Mouse (Mus musculus) kidney, postnatal 0 days (tissue): ENCODE measurements around the gene Etv4. TPM values are rescaled to one million over a fixed set of nuclear protein-coding genes. Genes with fewer than 3 reads are reported as not detected.

Experiments
- ATAC-seq: fragments of 200-750 bp; cut with Nextera tagmentation; replicated peaks from 2 replicates; pipeline ENCODE4 v1.8.0; 2017; ENCODE audit warnings: low read depth, moderate number of reproducible peaks, moderate TSS enrichment, moderate library complexity; ENCODE audit not compliant: low FRiP score
- DNase-seq: peaks from one replicate; pipeline ENCODE4 v3.0.0-alpha.2; 2016; ENCODE audit warnings: low spot score
- H3K27ac ChIP-seq: fragments of 300-500 bp; sonication (generic); 2 replicates; pipeline ENCODE4 v1.5.1; 2014; ENCODE audit warnings: mild to moderate bottlenecking
- H3K27me3 ChIP-seq: fragments of 300-500 bp; sonication (generic); 2 replicates; pipeline ENCODE4 v1.6.1; 2014; ENCODE audit warnings: low read length, mixed read lengths; ENCODE audit not compliant: insufficient read depth
- H3K36me3 ChIP-seq: fragments of 300-500 bp; sonication (generic); 2 replicates; pipeline ENCODE4 v1.6.1; 2014; ENCODE audit warnings: low read length, mixed read lengths; ENCODE audit not compliant: insufficient read depth
- H3K4me1 ChIP-seq: fragments of 300-500 bp; sonication (generic); replicated peaks from 2 replicates; pipeline ENCODE4 v1.6.1; 2014; ENCODE audit warnings: antibody characterized with exemption, low read length, mixed read lengths; ENCODE audit not compliant: insufficient read depth
- H3K4me2 ChIP-seq: fragments of 300-500 bp; sonication (generic); 2 replicates; pipeline ENCODE4 v1.6.1; 2014; ENCODE audit warnings: mild to moderate bottlenecking, low read length, moderate library complexity, mixed read lengths
- H3K4me3 ChIP-seq: fragments of 300-500 bp; sonication (generic); replicated peaks from 2 replicates; pipeline ENCODE4 v1.5.1; 2014; ENCODE audit warnings: low read depth, low read length
- H3K9ac ChIP-seq: fragments of 300-500 bp; sonication (generic); 2 replicates; pipeline ENCODE4 v1.6.1; 2014; ENCODE audit warnings: low read depth, low read length
- H3K9me3 ChIP-seq: fragments of 300-500 bp; sonication (generic); replicated peaks from 2 replicates; pipeline ENCODE4 v1.6.1; 2016; ENCODE audit warnings: low read length, inconsistent platforms, mixed read lengths
- CTCF ChIP-seq: IDR thresholded peaks from 2 replicates; pipeline ENCODE4 v1.5.1; 2016; ENCODE audit warnings: antibody characterized with exemption, low read depth, mild to moderate bottlenecking, moderate library complexity
- WGBS: fragments of 180-500 bp; shearing (Covaris S2); extraction: QIAGEN DNeasy Blood & Tissue Kit; methylation state at CpG from one replicate; pipeline ENCODE4 v1.1.7; 2014; 5-methylcytosine and 5-hydroxymethylcytosine counted together
- polyA plus RNA-seq: library from polyadenylated mRNA; unstranded; fragments of >200 nt; fragmentation: Nextera tagmentation; extraction: Ambion mirVana; gene quantifications from 2 replicates; pipeline ENCODE4 v1.2.1, GENCODE M21; 2015

Etv4 gene
- polyA plus RNA-seq, 1 experiment from 2014 or later = 42.6 TPM

- peaks cover 69% of the 10 kb centered on the region for H3K36me3 ChIP-seq
- 97% methylated on average over 8 of the region's 8 CpGs for WGBS
- H3K4me3 ChIP-seq = no peak overlapping the region
- H3K27ac ChIP-seq = no peak overlapping the region
- DNase-seq (no peak), ATAC-seq (no peak)
- H3K4me2 ChIP-seq = no peak overlapping the region
- no peak overlapping the region for H3K9ac ChIP-seq
- no peaks in the 10 kb centered on the region for H3K27me3 ChIP-seq
- TF ChIP-seq CTCF = no peak
- H3K9me3 ChIP-seq = no peaks in the 10 kb centered on the region
- H3K4me1 ChIP-seq = no peaks in the 10 kb centered on the region
Observed at GRCm38 (mm10) chr11:101756616-101757015, 28.6 kb downstream of the Etv4 start.

DNA sequence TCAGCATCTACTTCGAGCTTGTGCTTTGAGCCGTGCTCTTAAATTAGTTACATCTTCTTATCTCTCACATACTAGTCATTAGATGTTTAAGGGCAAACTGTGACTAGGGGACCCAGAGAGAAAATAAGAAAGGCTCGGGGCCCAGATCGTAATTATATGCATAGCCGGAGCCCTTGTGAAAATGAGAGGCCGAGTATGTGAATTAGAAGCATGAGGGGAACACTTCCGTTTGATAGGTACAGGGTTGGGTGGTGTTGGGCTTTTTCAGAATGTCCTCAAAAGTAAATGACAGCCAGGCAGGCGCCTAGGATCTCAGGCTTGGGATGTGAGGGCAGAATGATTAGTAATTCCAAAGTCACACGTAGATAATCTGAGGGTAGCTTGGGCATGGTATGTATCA is 51.6 kb downstream of the Etv4 start:
- Histone ChIP-seq H3K27ac (no peak overlapping the region), H3K36me3 (peaks cover 29% of the 10 kb centered on the region), H3K27me3 (no peaks in the 10 kb centered on the region), H3K4me2 (peak overlapping the region; percentile 88), H3K4me3 (peak overlapping the region; percentile 78), H3K9ac (peak overlapping the region; percentile 78), H3K4me1 (0 out of 2 replicates have a peak, but pooled peaks cover 5% of the 10 kb centered on the region), H3K9me3 (no peaks in the 10 kb centered on the region)
- DNase-seq = no peak
- TF ChIP-seq CTCF = no peak
- no peak for ATAC-seq
- WGBS = 31% methylated on average over 9 of the region's 9 CpGs

DNA sequence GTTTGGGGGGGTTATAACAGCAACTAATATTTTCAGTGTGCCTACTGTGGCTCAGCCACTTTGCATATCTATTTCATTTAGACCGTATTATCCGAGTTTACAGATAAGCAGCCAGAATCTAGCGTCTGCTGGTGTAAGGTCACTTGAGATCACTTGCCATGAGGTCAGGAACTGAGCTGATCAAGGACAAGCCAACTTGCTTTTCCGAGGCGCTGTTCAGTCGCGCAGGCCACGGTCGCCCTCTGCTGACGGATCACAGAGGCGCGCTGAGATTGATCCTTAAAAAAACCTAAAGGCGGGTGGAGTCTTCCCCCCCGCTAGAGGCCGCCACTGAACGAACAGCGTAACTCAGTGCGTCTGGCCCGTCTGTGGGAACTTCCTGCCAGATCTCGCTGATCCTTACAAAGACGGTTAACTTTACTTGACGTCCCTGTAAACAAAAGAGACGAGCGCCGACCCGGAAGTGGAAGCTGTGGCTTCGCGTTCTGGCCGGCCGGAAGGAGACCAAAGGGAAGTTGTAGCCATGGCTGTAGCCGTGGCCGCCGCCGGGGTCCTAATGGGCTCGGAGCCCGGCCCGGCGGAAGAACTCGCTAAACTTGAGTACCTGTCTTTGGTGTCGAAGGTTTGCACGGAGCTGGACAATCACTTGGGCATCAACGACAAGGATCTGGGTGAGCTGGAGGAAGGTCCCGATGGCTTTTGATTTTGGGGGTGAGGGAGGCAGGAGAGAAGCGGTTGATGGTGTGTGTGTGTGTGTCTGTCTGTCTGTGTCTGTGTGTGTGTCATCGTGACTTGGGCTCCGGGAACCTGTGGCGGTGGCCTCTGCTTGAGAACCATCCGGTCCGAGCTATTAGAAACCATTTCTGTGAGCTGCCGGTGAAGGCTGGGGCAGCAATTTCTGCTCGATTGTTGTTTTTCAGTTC is 52.4 kb downstream of the Etv4 start, which contains the start of gene Dhx8:
TSS of gene Dhx8 (plus strand) at position 402 of the 923 bp plus-strand sequence.
- ATAC-seq = peak; percentile 95
- peak; percentile 100 for TF ChIP-seq CTCF
- H3K27me3 ChIP-seq = no peaks in the 10 kb centered on the region
- 0 out of 2 replicates have a peak, but pooled peaks cover 5% of the 10 kb centered on the region for H3K4me1 ChIP-seq
- peak within 1 kb of the TSS; percentile 88 for H3K4me2 ChIP-seq
- no peaks in the 10 kb centered on the region for H3K9me3 ChIP-seq
- peaks cover 22% of the 10 kb centered on the region for H3K36me3 ChIP-seq
- peak within 1 kb of the TSS; percentile 78 for H3K9ac ChIP-seq
- under 1% methylated on average over 51 of the region's 51 CpGs for WGBS
- peak within 1 kb of the TSS; percentile 78 for H3K4me3 ChIP-seq
- H3K27ac ChIP-seq = peak within 1 kb of the TSS; percentile 60; the same call in 1 of the 2 replicates
- DNase-seq = peak; percentile 100

DNA sequence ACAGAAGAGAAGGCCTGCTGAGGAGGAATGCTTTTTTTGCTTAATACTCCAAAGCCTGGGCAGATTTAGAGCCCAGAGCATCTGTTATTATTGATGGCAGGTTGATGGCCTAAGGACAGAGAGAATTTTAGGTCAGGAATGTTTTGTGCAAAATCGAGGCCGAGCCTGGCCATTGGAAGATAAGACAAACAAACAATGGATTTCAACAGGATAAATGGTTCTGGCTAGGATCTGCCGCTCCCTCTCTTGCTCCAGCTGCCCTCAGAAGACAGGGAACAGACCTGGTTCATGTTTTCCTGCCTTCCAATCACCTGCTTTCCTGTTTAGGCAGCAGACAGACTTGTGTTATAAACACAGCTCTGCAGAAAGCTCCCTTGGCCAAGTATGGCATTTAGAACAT is 55.9 kb downstream of the Etv4 start:
- Histone ChIP-seq H3K27me3 (no peaks in the 10 kb centered on the region), H3K27ac (no peak overlapping the region), H3K4me3 (no peak overlapping the region), H3K4me2 (no peak overlapping the region), H3K36me3 (no peaks in the 10 kb centered on the region), H3K9me3 (no peaks in the 10 kb centered on the region), H3K9ac (no peak overlapping the region), H3K4me1 (0 out of 2 replicates have a peak, but pooled peaks cover 5% of the 10 kb centered on the region)
- 51% methylated on average over 3 of the region's 3 CpGs for WGBS
- DNase-seq (no peak), ATAC-seq (no peak)
- no peak for TF ChIP-seq CTCF

- Histone ChIP-seq H3K4me1 (no peaks in the 10 kb centered on the region), H3K27me3 (no peaks in the 10 kb centered on the region), H3K4me2 (no peak overlapping the region), H3K9me3 (no peaks in the 10 kb centered on the region), H3K27ac (no peak overlapping the region), H3K4me3 (no peak overlapping the region), H3K9ac (no peak overlapping the region), H3K36me3 (no peaks in the 10 kb centered on the region)
- DNase-seq (no peak), ATAC-seq (no peak)
- 33% methylated on average over 2 of the region's 2 CpGs for WGBS
- no peak for TF ChIP-seq CTCF
Observed at GRCm38 (mm10) chr11:101726765-101727164, 58.4 kb downstream of the Etv4 start.

DNA sequence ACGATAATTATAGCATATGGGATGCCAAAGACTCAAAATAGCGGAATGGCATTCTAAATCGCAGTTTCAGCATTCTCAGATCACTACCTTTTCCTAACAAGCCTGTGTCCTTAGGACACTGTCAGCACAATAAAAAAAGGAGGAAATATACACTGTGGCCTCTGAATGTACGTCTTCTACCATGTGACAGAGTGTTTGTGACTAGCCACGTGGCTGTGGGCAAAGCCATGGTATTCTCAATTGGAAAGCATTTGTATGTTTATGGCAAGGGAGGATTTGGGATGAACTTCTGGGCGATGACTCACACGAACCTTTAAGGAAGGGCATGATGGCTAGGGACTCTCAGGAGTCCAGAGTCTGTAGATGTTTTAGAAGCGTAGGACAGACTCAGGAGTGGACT is 60.1 kb downstream of the Etv4 start:
- DNase-seq (no peak), ATAC-seq (no peak)
- Histone ChIP-seq H3K9me3 (no peaks in the 10 kb centered on the region), H3K9ac (no peak overlapping the region), H3K27me3 (no peaks in the 10 kb centered on the region), H3K4me3 (no peak overlapping the region), H3K4me1 (no peaks in the 10 kb centered on the region), H3K36me3 (no peaks in the 10 kb centered on the region), H3K27ac (no peak overlapping the region), H3K4me2 (no peak overlapping the region)
- 74% methylated on average over 8 of the region's 8 CpGs for WGBS
- no peak for TF ChIP-seq CTCF
